Mouse (Mus musculus): ENCODE results near the gene Ltk. TPM values are rescaled to one million over a fixed set of nuclear protein-coding genes. Genes with fewer than 3 reads are reported as not detected.

Ltk gene
- total and polyA plus RNA-seq, 2 experiments = 0.66 TPM; not detected in 1

DNA sequence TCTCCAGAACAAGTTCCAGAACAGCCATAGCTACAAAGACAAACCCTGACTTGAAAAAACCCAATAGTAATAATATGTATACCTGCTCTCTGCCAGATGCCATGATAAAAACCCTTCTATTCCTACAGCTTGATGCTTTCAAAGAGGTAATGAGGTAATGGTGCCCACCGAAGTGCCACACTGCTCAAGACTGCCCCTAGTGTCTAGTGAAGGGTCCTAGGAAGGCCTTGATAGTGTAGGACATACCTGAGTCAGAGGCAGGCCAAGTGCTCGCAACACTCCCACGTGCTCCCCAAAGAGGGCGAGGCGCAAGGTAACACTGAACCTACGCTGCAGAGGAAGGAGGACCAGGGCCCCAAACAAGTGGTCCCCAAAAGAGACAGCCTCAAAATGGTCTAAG lies 7.0 kb upstream of the Ltk start:
- Histone ChIP-seq H3K79me2 (ENCODE audit: control insufficient read depth, insufficient read depth, low read length) (no peaks in the 10 kb centered on the region), H3K9ac (ENCODE audit: low read depth, low read length) (no peak overlapping the region), H3K27me3 (ENCODE audit: control insufficient read depth, insufficient read depth, low read length) (no peaks in the 10 kb centered on the region), H3K4me3 (ENCODE audit: insufficient read depth, low read depth, low read length) (no peak overlapping the region), H3K4me1 (ENCODE audit: control insufficient read depth, insufficient read depth, low read length) (no peaks in the 10 kb centered on the region), H3K27ac (replicated peaks; ENCODE audit: insufficient read depth, low read depth, low read length) (no peak overlapping the region), H3K36me3 (ENCODE audit: control insufficient read depth, insufficient read depth, low read length) (peaks cover 3% of the 10 kb centered on the region; the same call in 1 of the 2 replicates)
- no peak for TF ChIP-seq POLR2A (IDR thresholded peaks at IDR 0.05; ENCODE audit: extremely low read depth, insufficient read depth, low read length)
- peak; percentile 17; the same call in 1 of the 2 replicates for TF ChIP-seq CTCF (IDR thresholded peaks at IDR 0.05; ENCODE audit: low read depth, low read length)
- no peak for DNase-seq (ENCODE audit: extremely low read depth, low read depth, low spot score)
- 93% methylated on average over 6 of the region's 6 CpGs for WGBS

DNA sequence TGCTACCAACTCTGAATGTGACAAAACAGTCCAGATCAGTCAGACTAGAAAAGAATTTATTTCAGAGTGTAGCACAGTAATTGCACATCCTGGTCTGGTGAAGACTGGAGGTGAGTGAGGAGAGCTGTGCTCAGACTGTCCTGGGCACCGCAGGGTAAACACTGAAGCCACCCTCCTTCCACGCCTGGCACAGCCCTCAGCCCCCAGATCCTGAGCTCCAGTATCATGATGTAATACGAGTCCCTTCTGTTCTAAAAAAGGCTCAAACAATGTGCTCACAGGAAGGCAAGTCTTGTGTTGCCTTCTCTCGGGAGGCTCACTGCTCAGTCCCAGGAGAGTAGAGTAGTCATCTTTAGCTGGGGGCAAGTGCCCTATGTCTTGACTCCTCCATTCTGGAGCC lies 3.7 kb upstream of the Ltk start:
- Histone ChIP-seq H3K27ac (replicated peaks; ENCODE audit: insufficient read depth, low read depth, low read length) (no peak overlapping the region), H3K27me3 (ENCODE audit: control insufficient read depth, insufficient read depth, low read length) (peaks cover 3% of the 10 kb centered on the region; the same call in 1 of the 2 replicates), H3K4me1 (ENCODE audit: control insufficient read depth, insufficient read depth, low read length) (no peaks in the 10 kb centered on the region), H3K9ac (ENCODE audit: low read depth, low read length) (no peak overlapping the region), H3K79me2 (ENCODE audit: control insufficient read depth, insufficient read depth, low read length) (no peaks in the 10 kb centered on the region), H3K4me3 (ENCODE audit: insufficient read depth, low read depth, low read length) (no peak overlapping the region), H3K36me3 (ENCODE audit: control insufficient read depth, insufficient read depth, low read length) (peaks cover 2% of the 10 kb centered on the region; the same call in 1 of the 2 replicates)
- TF ChIP-seq CTCF (IDR thresholded peaks at IDR 0.05; ENCODE audit: low read depth, low read length) (no peak), POLR2A (IDR thresholded peaks at IDR 0.05; ENCODE audit: extremely low read depth, insufficient read depth, low read length) (no peak)
- 94% methylated on average over 4 of the region's 4 CpGs for WGBS
- no peak for DNase-seq (ENCODE audit: extremely low read depth, low read depth, low spot score)

DNA sequence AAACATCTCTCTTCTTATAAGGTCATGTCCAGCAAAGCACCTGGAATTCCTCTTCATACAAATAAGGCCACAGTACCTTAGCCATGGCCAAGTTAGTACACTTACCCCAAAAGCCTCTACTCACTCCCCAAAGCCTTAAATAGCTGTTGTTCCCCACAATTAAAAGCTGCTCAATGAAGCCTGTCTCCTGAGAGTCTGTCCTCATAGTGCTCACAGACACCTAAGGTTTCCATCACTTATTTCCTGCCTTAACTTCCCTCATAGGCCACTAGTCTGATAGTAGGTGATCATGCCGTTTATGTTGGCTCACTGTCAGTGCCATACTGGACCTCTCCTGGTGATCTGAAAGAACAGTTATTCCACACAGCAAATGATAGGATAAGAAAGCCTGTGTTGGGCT lies 2.0 kb upstream of the Ltk start:
- no peaks in the 10 kb centered on the region for H3K79me2 ChIP-seq (ENCODE audit: control insufficient read depth, insufficient read depth, low read length)
- TF ChIP-seq CTCF (IDR thresholded peaks at IDR 0.05; ENCODE audit: low read depth, low read length) (no peak), POLR2A (IDR thresholded peaks at IDR 0.05; ENCODE audit: extremely low read depth, insufficient read depth, low read length) (no peak)
- no peak overlapping the region for H3K9ac ChIP-seq (ENCODE audit: low read depth, low read length)
- no peak overlapping the region for H3K4me3 ChIP-seq (ENCODE audit: insufficient read depth, low read depth, low read length)
- H3K27ac ChIP-seq (replicated peaks; ENCODE audit: insufficient read depth, low read depth, low read length) = no peak overlapping the region
- WGBS = 67% methylated on average over 1 of the region's 1 CpGs
- peaks cover 11% of the 10 kb centered on the region for H3K27me3 ChIP-seq (ENCODE audit: control insufficient read depth, insufficient read depth, low read length)
- peaks cover 2% of the 10 kb centered on the region; the same call in 1 of the 2 replicates for H3K36me3 ChIP-seq (ENCODE audit: control insufficient read depth, insufficient read depth, low read length)
- peaks cover 7% of the 10 kb centered on the region; the same call in 1 of the 2 replicates for H3K4me1 ChIP-seq (ENCODE audit: control insufficient read depth, insufficient read depth, low read length)
- no peak for DNase-seq (ENCODE audit: extremely low read depth, low read depth, low spot score)

DNA sequence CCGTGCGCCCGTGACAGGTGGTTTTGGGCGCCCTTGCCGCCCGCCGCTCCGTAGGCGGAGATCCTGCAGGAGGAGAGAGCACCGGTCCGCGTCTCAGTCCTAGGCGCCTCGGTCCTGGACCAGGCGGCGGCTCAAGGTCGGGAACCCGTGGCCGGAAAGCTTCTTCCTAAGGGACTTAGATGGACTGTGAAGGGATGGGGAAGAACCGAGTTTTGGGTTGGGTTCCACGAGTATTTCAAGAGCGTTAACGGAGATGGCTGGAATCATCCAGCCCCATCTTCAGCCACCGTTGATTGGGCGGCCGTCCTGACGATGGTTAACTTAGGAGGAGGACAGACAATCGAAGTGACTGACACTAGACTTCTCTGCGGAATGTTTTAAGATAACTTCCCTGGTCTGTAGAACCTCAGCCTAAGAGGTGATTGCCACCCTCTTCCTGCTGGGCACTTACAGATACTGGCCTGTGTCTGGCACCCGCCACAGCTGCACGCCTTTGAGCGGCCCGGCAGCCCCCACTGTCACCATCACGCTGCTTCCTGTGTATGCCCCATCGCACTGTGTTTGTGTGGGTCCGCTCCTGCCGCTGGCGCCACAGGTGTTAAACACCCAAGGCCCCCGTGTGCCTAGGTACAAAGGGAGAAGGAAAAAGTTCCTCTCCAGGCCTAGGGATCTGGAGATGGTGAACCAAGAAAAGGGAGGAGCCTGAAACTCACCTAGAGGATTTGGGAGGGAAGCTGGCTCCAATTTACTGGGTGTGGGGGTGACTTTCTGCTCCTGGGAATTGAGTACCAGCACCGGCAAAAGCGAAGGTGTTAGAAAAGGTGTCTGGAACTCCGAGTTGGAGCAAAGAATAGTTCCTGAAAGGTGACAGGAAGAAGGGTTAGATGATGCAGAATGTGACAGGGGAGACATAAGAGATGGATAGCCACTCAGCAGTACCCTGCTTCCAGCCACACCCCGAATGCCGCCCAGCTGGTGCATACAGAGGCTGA lies 1.1 kb downstream of the Ltk start:
- H3K9ac ChIP-seq (ENCODE audit: low read depth, low read length) = no peak overlapping the region

DNA sequence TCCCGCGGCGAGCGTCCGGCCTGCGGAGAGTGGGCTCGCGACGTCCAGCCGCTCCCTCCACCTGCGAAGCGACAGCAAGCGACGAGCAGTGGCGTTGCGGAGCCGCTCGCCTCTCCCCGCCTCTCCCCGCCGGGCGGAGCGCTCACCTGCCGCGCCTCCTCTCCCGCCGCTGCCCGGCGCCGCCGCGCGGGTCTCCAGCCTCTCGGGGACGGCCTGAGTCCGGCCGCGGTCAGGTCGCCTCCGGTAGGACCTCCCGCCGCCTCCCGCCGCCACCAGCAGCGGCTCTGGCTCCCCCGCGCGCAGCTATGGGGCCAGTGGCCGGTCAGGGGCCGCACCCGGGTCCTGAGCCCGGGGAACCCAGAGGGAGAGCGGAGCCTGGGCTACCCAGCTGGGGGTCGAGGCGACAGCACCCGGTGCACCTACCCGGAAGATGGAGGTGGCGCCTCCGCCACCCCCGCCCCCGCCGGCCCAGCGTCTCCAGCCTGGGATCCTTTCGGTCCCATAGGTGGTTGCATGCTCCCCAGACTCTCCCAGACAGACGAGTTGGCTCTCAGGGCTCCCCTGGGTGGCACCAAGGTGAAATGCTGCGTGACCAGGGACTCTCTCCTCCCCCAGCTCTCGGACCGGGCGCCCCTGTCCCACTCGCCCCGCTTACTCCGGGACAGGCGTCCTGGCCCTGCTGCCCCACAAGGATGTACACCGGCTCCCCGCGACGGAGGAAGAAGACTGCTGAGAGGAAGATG lies 2.0 kb downstream of the Ltk start:
- no peak overlapping the region for H3K27ac ChIP-seq (replicated peaks; ENCODE audit: insufficient read depth, low read depth, low read length)
- peak overlapping the region; percentile 61; the same call in 1 of the 2 replicates for H3K4me3 ChIP-seq (ENCODE audit: insufficient read depth, low read depth, low read length)
- no peaks in the 10 kb centered on the region for H3K36me3 ChIP-seq (ENCODE audit: control insufficient read depth, insufficient read depth, low read length)
- WGBS = under 1% methylated on average over 63 of the region's 77 CpGs
- DNase-seq (ENCODE audit: extremely low read depth, low read depth, low spot score) = no peak
- TF ChIP-seq CTCF (IDR thresholded peaks at IDR 0.05; ENCODE audit: low read depth, low read length) = no peak
- no peak for TF ChIP-seq POLR2A (IDR thresholded peaks at IDR 0.05; ENCODE audit: extremely low read depth, insufficient read depth, low read length)
- H3K79me2 ChIP-seq (ENCODE audit: control insufficient read depth, insufficient read depth, low read length) = no peaks in the 10 kb centered on the region
- H3K27me3 ChIP-seq (ENCODE audit: control insufficient read depth, insufficient read depth, low read length) = peaks cover 11% of the 10 kb centered on the region
- H3K9ac ChIP-seq (ENCODE audit: low read depth, low read length) = peak overlapping the region; percentile 66
- peaks cover 7% of the 10 kb centered on the region; the same call in 1 of the 2 replicates for H3K4me1 ChIP-seq (ENCODE audit: control insufficient read depth, insufficient read depth, low read length)

More for the DNA sequence above, 1.1 kb downstream of the Ltk start:
- H3K4me1 ChIP-seq (ENCODE audit: control insufficient read depth, insufficient read depth, low read length) = peaks cover 7% of the 10 kb centered on the region; the same call in 1 of the 2 replicates
- H3K4me3 ChIP-seq (ENCODE audit: insufficient read depth, low read depth, low read length) = peak overlapping the region; percentile 61; the same call in 1 of the 2 replicates
- TF ChIP-seq POLR2A (IDR thresholded peaks at IDR 0.05; ENCODE audit: extremely low read depth, insufficient read depth, low read length) = no peak
- TF ChIP-seq CTCF (IDR thresholded peaks at IDR 0.05; ENCODE audit: low read depth, low read length) = no peak
- WGBS = 11% methylated on average over 44 of the region's 44 CpGs
- DNase-seq (ENCODE audit: extremely low read depth, low read depth, low spot score) = no peak
- H3K27me3 ChIP-seq (ENCODE audit: control insufficient read depth, insufficient read depth, low read length) = peaks cover 11% of the 10 kb centered on the region
- no peaks in the 10 kb centered on the region for H3K79me2 ChIP-seq (ENCODE audit: control insufficient read depth, insufficient read depth, low read length)
- H3K36me3 ChIP-seq (ENCODE audit: control insufficient read depth, insufficient read depth, low read length) = no peaks in the 10 kb centered on the region
- H3K27ac ChIP-seq (replicated peaks; ENCODE audit: insufficient read depth, low read depth, low read length) = no peak overlapping the region

Data from liver, adult 2 months (tissue).